Mouse (Mus musculus) adrenal gland, adult (tissue): ENCODE measurements around the gene Ppp1r3e.

Experiments used
- DNase-seq, 2 experiments: peaks; one replicate each; pipeline ENCODE4 v3.0.0; 2022 to 2023; ENCODE audit warnings: low spot score in 1 of 2; ENCODE audit not compliant: inconsistent age in 2 of 2

Ppp1r3e gene

GRCm38 (mm10) chr14:54883154-54884021 is 6.0 kb upstream of the Ppp1r3e start, which contains the start of the genes Bcl2l2 and Gm20521:
Bcl2l2 (plus strand) TSS chr14:54883377.
Gm20521 (plus strand) TSS chr14:54883441.
- DNase-seq = peak; percentile 90 to 96

GRCm38 (mm10) chr14:54876539-54877047 is 757 bp downstream of the Ppp1r3e start:
- DNase-seq = peak; percentile 96 to 98

DNA sequence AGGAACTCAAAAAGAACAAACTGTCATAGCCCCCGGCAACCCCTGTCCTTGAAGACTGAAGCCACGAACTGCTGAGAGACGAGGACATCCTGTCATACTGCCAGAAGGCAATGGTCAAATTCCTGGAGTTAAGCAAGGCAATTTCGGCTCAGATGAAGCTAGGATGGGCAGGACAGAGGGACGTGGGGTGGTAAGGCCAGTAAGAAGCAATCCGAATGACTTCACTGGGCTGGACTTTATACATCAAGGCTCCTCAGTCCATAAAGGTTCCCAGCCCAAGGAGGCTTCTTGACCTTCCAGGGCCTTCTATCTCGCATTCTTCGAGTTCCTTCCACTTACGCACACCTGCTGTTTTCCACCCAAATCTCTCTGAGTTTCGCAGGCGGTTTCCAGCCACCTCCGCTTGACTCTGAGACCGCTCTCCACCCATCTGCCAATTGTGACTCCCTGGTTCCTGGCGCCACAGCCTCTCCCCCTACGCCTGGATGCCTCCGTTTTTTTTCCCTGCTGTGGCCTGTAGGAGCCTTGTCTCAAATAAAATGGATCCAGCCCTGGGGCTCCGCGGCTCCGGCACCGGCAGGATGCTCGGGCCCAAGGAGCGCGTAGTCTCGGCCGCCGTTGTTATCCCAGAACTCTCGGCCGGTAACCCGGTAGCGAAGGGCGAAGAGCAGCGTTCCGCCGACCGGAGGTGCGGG is 1.4 kb downstream of the Ppp1r3e start:
- no peak for DNase-seq

DNA sequence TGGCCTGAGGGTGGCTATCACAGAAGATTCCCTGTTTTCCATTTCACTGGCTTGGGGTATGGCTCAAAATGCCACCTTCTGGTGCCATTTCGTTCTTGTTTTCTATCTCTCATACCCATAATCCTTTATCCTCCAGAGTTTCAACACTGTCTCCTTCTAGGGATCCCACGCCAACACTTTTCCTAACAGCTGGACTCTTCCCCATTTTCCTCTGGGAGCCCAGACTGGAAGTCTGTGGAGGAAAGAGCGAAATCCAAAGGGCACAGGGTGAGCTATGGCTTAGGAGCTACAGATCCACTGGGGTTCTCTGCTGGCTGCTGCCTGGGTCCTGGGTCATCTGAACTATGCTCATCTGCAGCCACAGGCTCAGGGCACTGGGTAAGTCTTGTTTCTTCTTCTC is 3.2 kb downstream of the Ppp1r3e start:
- DNase-seq = no peak

DNA sequence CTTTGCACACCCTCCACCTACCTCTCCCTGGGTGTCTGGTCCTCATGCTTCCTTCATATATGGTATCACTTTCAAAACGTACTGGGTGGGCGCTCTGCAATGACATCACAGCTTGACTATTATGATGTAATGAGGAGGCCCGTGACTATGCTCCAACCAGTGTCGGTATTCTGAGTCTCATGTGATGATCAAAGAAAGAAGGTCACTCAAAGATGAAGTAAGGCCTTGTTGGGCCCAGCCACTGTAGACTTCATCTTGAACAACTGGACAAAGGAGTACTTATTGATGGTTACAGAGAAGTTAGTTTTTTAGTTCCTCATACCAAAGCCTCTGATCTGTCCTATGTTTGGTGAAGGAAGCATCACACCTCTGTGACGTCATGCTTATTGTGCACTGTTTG is 6.5 kb downstream of the Ppp1r3e start, which contains the start of gene Homez:
Gene Homez, minus strand, starts transcription at position 101 of the 400 bp plus-strand sequence.
- no peak for DNase-seq

DNA sequence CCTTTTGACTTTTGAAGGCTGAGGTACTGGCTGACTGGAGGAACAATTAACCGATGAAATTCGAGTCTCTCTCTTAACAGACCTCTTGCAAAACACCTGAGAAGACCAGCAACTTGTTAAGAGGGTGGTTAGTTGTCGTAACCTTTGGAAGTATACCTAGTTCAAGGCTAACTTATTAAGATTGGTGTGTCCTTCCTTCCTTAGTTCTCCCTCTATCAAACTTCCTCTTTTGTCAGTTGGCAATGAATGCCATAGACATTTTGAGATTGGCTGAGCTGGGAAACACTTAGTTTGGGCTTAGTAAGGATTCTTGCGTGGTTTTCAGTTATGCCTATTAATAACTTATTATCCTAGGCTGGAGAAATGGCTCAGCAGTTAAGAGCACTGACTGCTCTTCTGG is 9.3 kb downstream of the Ppp1r3e start:
- DNase-seq = no peak

DNA sequence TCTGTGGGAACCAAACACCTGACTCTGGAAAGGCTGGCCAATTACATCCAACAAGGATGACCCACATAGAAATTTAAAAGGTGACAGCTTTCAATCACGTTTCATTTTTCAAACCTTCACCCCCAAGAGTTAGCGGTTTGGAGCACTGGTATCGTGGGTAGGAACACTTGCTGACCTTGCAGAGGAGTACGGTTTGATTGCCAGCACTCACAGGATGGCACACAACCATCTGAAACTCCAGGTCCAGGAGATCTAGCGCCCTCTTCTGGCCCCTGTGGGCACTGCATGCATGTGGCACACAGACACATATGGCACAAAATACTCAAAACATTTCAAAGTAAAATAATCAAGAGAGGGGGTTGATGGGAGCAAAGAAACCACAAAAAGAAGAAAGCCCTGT is 10.4 kb downstream of the Ppp1r3e start:
- DNase-seq = no peak

GRCm38 (mm10) chr14:54866268-54866667 is 11.1 kb downstream of the Ppp1r3e start:
- no peak for DNase-seq

DNA sequence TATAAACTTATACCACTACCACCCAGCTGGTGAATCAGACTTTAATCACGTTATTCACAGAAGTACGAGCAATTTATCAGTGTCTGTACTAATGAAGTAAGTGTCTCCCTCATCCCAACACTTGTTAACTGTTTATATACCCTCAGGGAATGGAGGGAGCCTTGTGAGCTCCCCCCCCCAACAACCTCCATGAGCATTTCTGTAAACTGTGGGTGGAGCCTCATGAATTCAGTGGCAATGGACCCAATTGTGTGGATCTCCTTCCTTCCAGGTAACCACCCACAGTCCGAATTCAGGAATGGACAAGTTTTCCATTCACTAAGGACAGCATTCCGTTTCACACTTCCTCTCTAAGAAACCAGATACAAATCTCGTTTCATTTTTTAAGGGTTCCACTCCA is 11.7 kb downstream of the Ppp1r3e start:
- no peak for DNase-seq

GRCm38 (mm10) chr14:54864313-54865036 is 12.9 kb downstream of the Ppp1r3e start:
- no peak for DNase-seq

DNA sequence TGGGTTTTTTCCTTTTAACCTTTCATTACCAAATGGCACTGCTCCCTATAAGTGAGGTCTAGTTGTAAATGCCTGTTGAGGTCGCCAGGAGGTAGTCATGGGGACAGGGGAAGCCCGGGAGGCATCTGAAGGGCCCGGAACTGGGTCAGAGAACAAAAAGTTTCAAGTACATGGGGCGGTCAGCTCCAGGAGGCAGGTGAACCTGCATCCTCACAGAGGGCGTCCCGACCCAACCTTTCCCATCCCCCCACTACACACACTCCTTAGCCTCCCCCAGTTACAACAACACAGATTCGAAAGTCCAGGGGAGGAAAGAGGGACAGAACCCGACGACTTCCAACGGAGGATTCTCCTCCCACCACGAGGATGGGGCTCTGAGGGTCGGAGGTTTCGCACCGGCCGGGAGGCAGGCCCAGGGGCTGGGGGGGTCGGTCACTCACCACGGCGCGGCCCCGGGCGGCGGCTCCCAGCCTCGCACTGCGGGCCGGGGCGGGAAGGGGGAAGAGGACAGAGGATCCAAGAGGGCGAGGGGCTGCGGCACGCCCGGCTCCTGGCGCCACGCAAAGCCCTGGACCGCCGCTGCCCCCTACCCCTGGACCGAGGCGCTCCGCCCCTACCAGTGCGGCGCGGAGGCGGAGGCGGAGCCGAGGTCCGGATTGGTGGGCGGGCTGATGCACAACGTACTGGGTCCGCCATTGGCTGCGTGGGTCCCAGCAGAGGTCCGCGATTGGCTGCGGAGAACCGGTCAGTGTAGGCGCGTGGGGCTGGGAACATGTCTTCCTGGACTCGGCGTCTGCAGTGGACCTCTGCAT is 13.6 kb downstream of the Ppp1r3e start:
- peak; percentile 93 to 97 for DNase-seq

GRCm38 (mm10) chr14:54860511-54860910 is 16.8 kb downstream of the Ppp1r3e start:
- DNase-seq = peak; percentile 52 to 86

DNA sequence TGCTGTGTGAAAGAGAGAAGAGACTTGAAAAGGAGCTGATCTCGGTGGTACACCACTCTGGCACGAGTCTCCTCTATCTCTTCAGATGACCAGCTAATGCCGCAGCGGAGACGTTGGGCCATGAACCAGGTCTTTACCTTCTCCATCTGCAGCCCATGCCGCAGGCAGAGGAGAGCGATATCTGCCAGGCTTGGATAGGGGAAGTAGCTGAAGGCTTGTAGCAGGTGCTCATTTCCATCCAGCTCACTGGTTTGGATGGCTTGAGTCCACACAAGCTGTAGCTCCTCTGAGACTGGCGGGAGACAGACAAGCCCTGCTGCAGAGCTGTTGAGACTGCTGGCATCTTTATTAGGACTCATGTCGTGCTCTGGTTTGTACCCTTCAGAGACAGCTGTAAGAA is 19.5 kb downstream of the Ppp1r3e start:
- no peak for DNase-seq

GRCm38 (mm10) chr14:54856703-54857102 is 20.6 kb downstream of the Ppp1r3e start:
- no peak for DNase-seq

GRCm38 (mm10) chr14:54855726-54856125 is 21.6 kb downstream of the Ppp1r3e start:
- peak in 1 of 2 experiments; percentile 56 for DNase-seq

DNA sequence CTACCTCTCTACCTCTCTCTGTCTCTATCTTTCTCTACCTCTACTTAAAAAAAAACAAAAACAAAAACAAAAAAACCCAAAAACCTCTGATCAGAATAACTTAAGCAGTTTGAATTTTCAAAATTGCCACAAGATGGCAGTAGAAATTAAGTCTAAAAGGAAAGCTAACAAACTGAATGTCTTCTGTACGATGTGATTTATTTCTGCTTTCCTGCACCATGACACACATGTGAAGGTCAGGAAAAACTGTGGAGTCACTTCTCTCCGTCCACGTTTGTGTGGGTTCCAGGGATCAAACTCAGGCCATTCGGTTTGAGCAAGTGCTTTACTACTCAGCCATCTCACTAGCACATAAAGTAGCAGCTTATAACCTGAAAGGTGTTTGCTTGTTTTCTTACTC is 33.9 kb downstream of the Ppp1r3e start:
- peak; percentile 48 to 87 for DNase-seq

GRCm38 (mm10) chr14:54823716-54824115 is 53.6 kb downstream of the Ppp1r3e start:
- DNase-seq = peak; percentile 7 to 63
